Mouse (Mus musculus) thymus, postnatal 36 days (tissue): ENCODE results near the gene Coro7.
A peak's percentile ranks its signal among the peaks of the same experiment; 100 is the strongest.
"Not testable (repeated sequence)": the region's sequence is repeated elsewhere in the genome, so short reads cannot be mapped to it uniquely, and the experiment has no call there.

ENCODE experiments used
- DNase-seq, 2 experiments: peaks; one replicate each; pipeline ENCODE4 v3.0.0; 2022; ENCODE audit warnings: mixed read lengths in 2 of 2

The Coro7 gene

DNA sequence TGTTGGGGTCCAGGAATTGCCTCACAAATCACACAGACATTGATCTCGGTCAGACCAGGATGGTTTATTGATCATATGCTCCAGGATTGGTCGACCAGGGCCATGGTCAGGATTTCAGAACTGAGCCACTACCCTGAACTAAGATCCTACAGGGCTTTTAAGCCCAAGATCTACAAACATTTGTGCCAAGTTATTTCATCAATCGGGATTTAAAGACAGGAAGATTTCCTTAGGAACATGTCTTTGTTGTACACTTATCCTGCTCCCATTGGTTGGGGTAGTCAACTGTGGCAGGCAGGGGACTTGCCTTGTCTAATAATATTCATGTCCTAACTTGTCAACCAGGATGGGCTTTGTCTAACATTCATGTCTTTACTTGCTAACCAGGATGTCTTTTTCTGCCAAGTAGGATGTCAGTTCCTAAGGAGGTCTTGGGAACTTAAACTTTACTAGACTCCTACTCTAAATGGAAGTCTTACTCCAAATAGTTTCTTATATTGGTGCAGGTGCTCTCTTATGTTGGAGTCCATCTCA lies 1.4 kb upstream of the Coro7 start:
- not testable (repeated sequence) for DNase-seq

DNA sequence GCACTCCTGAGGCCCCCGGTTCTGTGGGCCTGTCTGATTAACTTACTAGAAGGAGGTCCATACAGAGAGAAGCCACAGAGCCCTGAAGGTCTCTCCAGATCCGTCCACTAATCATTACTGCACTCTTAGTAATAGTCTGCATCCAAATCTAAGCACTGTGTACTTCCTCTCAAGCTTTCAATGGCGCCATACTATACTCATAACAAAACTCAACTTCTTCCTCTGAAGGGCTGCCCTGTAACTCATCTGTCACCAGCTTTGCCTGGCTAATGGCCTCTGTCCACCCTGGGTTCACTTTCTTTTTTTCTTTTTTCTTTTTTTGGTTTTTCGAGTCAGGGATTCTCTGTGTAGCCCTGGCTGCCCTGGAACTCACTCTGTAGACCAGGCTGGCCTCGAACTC lies 1.5 kb downstream of the Coro7 start:
- DNase-seq = no peak

DNA sequence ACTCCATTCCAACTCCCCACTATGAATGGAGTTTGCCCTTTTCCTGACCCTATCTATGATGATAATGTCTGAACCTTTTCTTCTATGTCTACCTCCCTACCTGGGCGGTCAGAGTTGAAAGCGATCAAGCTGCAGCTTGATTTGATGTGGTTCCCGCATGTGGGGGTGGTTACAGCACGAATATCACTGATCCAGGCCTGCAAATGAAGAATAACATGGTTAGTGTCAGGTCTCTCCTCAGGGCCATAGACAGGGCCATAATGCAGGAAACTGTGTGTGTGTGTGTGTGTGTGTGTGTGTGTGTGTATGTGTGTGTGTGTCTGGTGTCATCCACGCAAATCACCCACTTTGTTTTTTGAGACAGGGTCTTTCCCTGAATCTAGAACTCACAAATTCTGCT lies 2.7 kb downstream of the Coro7 start:
- no peak for DNase-seq

DNA sequence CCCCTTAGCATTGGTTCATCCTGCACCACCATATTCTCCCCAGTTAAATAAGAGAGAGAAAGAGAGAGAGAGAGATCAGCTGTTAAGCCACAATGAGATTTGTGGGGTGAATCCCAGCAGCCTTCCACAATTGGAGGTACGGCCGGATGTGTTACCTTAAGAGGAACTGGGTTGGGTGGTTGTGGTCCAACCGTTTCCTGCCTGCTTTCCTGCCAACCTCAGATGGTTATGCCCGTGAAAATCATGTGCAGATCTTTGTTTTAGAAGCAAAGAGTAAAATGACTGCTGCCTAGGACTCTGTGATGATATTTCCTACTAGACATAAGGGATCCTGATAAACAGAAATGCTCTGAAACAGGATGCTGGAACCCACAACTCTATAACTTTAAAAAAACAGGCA lies 5.5 kb downstream of the Coro7 start:
- DNase-seq = peak; percentile 69 to 78

DNA sequence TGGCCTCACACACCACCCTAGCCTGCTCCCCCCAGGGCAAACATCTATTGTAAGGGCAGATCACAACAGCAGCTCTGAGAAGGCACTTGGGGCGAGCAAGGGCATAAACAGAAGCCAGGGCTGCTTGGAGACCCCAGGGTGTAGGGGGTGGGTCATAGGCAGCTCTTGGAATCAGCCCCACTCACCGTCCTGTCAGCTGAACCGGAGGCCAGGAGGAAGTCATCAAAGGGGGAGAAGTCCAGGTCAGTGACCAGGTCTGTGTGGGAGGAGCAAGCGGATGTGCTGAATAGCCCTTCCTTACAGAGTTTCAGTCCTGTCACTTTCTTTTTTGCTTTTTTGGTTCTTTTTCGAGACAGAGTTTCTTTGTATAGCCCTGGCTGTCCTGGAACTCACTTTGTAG lies 9.3 kb downstream of the Coro7 start:
- DNase-seq = no peak

DNA sequence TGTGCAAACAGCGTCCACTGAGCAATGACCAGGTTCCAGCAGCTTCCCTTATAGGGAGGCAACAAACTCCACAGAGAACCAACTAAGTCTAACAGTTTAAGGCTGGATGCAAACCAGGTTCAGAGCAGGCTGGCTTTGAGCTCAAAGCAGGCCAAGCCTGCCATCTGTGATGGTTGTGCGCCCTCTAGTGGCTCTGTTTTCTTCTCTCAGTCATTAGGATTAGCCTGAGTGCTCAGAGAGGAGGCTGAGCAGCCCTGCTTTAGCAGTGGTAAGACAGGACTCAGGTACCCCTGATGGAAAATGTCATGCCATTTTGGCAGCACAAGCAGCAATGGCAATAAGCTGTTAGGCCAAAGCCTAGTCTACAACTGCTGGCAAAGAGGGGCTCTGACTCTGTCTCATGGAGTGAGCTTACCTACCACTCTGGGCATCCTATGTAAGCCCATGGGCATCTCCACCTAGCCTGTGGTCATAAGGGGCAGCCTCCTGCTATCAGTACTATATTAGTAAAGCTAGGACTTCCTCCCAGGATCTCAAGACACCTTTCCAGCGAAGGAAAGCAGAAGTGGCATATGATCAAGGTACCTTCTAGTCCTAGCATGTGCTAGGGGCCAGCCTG lies 12.3 kb downstream of the Coro7 start:
- peak; percentile 73 to 79 for DNase-seq

DNA sequence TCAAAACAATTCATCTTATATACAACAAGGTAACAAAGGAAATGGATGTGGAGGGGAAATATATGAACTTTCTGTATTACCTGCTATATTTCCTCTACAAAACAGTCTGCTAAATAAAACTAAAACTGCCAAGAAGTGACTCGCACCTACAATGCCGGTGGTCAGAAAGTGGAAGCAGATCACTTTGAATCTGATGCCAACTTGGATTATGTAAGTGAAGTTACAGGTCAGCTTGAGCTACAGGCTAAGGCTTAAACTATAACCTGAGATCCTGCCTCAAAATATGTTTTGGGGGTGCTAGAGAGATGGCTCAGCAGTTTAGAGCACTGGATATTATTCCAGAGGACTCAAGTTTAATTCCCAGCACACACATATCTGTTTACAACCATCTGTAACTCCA lies 13.9 kb downstream of the Coro7 start:
- no peak for DNase-seq

DNA sequence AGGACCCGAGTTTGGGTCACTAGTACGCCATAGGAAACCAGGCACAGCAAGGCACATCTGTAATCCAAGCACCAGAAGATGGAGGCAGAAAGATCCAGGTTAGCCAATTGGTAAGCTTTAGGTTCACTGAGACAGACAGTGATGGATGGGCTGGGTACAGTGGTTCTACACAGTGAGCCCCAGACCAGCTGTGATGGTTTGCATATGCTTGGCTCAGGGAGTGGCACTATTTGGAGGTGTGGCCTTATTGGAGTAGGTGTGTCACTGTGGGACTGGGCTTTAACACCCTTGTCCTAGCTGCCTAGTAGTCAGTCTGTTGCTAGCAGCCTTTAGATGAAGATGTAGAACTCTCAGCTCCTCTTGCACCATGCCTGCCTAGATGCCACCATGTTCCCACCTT lies 15.8 kb downstream of the Coro7 start:
- no peak for DNase-seq

DNA sequence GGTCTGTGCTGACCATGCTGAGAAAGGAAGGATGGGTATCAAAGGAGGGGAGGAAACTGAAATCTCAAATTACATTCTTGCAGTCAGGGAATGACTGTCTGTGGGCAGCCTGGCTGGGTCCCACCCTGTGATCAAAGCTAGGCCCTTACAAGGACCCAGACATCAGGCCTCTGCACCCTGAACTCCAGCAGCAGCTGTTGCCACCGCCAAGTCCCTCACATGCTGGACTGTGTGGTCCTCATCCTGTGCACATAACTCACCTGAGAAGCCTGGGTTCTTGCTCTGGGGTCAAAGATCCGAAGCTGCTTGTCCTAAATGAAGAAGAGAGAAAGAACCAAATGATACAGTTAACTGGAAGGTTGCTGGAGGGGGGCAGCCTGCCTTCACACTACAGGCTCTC lies 18.0 kb downstream of the Coro7 start:
- DNase-seq = no peak

DNA sequence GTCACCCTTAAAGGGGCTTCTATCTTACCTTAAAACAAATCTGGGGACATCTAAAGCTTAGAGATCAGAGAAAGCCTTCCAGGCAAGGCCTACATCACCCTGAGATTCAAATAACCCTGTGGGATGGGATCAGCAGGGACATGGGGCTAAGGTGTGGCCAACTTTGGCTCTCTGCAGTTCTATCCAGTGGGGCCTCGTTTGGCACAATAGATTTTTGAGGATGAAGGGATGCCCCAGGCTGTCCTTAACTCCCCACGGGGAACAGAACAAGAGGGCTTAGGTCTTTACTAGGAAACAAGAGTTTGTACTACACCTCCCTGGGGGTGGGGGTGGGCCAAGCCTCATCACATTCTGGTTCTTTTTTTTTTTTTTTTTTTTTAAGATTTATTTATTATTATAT lies 20.3 kb downstream of the Coro7 start:
- no peak for DNase-seq

DNA sequence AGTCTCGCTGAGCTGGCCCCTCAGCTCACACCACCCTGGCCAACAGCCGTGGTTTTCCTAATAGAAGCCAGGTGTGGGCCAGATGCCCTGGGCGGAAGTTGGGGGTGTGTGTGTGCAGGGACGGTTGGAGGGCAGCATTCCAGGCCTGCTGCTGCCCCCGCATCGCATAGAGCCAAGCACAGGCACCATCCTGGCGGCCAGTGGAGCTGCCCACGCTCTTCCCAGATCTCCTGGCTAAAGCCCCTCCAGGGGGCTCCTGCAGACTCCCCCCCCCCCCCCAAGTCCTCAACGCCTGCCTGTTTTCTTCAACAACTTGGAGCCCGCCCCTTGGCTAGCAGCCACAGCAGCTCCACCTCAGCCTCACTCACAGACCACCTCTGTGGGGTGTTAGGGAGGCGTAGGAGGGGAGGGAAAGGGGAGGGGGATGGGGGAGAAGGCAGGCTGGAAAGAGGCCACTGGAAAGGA lies 20.8 kb downstream of the Coro7 start:
- DNase-seq = no peak

DNA sequence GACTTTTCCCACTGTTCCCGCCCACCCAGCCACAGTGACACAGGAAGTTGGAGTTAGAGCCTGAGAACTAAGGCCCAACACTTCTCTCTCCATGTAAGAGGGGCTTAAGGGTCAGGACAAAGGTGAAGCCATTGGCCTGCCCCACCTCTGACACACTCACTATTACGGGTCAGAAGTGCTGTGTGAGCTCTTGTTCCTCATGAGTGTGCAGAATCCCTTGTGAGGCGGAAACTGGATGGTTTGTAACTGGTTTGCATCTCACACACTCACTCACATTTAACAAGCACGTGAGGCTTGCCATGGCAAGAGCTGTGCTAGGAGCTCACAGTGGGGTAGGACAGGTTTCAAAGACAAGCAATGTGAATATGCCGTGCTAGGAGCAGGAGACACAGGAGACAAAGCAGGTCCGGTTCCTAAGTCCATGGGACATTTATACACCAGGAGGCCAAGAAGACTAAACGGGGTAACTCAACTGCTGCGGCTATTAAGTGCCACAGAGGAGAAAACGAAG lies 23.0 kb downstream of the Coro7 start:
- DNase-seq = no peak

DNA sequence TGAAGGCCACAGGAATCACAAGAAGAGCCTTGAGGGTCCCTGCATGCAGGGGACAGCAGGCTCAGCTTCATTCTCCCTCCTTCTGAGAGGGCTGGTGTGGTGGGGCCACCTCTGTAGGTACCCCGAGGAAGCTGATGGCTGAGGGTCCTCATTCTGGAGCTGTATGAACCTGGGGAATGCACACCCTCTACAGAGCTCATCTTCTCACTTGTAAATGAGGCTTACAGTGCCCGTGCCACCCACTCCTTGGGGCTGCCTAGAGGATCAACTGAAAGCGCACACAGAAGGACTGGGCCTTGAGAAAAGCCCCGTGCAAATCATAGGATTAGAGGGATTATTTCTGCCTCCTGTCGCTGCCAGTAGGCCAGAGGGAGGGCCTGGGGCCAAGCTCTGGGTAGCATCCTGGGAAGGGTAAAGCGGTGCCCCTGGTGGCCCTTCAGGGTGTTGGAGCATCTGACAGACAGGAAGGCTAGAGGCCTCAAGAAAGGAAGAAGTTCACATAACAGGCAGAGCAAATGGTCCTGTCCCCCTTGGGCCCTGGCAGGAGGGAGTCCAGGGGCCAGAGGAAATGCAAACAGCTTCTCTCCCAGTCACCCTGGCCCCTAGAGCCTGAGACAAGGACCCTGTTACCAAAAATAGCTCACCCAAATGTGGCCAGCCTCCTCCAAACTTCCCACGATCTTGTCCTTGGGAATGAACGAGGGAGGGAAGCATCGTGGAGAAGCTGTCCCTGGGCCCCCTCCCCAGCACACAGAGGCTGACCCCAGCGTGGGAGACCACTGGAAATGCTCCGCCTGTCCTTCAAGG lies 23.6 kb downstream of the Coro7 start:
- no peak for DNase-seq

DNA sequence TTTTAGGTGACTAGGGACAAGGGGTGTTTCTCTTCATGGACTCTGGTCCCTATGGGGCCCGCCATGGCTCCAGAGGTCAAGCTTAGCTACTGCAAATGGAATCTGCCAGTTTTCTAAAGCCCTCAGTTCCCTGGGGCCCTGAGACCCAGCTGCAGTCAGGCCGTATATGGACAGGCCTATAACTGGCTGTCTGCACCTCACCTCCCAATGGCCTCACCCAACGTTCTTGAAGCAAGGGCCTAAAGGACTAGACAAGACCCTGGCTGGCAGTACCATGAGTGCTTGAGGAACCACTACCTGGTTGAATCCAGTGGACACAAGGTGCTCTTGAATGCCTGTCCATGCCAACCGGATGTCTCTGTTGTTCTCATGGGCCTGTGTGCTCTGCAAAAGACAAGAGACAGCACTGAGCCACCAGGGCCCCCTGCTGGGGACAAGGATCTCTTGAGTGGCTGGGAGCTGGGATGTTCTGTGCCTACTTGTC lies 24.3 kb downstream of the Coro7 start:
- no peak for DNase-seq

DNA sequence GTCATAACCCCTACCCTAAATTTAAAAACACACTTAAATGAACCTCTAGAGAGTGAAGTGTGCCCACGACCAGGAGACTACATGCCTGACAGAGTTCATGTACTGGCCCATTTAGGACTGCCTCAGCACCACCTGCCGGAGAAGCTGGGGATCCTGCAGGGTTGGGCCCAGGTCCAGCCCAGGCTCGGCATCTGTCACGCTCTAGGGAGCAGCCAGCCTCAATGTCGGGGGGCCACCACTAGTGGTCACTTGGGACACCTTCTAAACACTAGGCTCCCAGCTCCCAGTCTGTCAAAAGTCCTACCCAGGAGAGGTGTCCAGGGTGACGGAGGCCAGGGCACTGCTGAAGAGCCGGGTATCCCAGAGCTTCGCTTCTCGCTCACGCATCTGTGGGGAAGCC lies 24.9 kb downstream of the Coro7 start:
- no peak for DNase-seq

DNA sequence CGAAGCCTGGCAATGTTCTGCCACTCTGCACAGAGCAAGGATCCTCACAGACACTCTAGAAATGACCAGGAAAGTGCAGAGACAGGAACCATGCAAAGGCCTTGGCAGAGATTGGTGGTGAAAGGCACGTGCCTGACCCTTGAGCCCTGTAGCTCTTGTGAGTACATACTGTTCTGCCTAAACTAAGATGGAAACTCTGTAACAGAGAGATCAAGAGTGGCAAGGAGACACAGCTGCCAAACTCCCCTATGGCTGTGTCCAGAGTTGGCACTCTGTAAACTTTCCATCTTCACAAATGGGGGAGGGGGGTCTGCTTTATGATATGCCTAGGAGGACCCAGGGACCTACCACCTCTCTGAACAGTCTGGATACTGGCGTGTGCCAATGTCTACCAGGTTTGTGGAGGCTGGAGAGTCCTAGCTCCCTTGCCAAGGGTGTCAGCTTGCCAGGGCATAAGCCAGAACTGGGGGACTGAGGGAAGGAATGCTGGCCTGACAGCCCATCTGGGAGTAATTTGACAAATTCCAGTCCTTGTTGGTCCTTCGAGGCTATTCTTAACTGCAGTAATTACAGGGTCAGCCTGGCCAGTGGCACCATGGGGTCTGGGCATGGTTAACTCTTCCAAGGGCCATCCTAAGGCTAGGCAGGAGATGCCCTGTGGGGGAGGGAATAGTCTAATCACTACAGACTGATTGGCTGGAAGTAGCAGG lies 26.7 kb downstream of the Coro7 start:
- no peak for DNase-seq

DNA sequence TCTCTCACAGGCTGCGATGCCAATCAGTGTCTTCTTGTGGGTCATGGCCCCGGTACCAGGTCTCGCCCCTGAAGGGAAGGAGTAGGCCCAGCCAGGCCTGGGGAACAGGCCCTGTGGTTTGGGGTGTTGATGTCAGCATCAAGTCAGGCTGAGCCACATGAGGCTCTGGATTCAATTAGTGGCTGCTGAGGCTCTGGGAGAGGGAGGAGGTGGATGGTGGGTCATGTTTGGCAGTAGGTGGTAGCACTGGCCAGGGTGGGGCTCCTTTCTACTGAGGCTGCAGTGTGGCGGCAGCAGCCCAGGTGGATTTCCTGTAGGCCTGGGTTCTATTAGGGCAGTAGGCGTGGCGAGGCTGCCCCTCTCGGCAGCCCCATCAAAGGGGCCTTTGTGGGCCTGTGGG lies 28.0 kb downstream of the Coro7 start:
- no peak for DNase-seq

DNA sequence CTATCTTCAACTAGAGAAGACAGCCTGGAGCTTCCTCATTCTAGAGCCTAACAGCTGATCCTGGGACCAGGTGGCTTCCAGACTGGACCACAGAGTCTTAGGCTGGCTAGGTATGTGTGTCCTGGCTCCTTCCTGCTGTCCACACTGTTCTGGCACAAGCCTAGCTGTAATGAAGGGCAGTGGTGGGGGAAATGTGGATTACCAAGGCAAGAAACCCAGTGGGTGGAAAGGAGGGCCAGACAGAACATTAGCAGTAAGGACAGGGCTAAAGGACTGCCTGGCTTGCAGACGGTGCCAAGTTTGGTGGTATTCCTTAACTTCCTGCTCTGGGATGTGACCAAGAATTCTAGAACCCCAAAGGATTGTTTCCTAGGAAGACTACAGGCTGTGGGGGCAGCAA lies 28.5 kb downstream of the Coro7 start:
- DNase-seq = no peak

DNA sequence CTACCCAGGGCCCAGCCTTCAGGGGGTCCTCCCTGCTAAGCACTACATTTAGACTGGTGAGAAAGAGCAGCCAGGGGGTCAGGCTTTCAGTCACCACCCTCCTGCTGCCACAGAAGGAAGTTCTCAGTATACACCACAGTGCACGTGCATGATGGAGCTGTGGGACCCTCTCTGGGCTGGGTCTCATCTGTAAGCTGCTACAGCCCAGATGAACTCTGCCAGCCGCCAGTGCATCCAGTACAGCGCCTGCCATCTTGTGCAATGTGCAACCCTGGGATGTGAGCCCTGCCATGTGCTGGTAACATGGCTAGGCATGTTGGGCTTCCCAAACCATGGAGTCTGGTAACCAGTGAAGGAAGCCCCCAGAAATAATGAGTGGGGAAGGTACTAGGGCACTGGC lies 29.4 kb downstream of the Coro7 start:
- no peak for DNase-seq

DNA sequence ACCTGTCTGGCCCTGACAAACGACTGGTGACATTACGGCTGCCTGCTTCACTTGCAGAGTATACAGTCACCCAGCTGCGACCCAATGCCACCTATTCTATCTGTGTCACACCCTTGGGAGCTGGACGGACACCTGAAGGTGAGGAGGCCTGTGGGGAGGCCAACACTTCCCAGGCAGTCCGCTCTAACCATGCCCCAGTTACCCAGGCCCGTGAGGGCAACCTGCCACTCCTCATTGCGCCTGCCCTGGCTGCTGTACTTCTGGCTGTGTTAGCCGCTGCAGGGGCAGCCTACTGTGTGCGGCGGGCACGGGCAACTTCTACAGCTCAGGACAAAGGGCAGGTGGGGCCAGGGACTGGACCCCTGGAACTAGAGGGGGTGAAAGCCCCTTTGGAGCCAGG lies 29.9 kb downstream of the Coro7 start:
- DNase-seq = no peak

DNA sequence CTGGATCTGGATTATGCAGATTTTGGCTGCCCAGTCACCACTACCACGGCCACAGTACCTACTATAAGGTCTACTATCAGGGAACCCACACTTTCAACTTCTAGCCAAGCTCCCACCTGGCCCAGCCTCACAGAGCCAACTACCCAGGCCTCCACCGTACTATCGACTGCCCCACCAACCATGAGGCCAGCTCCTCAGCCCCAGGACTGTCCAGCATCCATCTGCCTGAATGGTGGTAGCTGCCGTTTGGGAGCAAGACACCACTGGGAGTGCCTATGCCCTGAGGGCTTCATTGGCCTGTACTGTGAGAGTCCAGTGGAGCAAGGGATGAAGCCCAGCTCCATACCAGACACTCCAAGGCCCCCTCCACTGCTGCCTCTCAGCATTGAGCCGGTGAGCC lies 30.4 kb downstream of the Coro7 start:
- DNase-seq = no peak

DNA sequence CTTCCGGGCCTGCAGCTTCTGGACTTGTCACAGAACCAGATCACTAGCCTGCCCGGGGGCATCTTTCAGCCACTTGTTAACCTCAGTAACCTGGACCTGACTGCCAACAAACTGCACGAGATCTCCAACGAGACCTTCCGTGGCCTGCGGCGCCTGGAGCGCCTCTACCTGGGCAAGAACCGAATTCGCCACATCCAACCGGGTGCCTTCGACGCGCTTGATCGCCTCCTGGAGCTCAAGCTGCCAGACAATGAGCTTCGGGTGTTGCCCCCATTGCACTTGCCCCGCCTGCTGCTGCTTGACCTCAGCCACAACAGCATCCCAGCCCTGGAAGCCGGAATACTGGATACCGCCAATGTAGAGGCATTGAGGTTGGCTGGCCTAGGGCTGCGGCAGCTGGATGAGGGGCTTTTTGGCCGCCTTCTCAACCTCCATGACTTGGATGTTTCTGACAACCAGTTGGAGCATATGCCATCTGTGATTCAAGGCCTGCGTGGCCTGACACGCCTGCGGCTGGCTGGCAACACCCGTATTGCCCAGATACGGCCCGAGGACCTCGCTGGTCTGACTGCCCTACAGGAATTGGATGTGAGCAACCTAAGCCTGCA lies 31.1 kb downstream of the Coro7 start:
- no peak for DNase-seq

DNA sequence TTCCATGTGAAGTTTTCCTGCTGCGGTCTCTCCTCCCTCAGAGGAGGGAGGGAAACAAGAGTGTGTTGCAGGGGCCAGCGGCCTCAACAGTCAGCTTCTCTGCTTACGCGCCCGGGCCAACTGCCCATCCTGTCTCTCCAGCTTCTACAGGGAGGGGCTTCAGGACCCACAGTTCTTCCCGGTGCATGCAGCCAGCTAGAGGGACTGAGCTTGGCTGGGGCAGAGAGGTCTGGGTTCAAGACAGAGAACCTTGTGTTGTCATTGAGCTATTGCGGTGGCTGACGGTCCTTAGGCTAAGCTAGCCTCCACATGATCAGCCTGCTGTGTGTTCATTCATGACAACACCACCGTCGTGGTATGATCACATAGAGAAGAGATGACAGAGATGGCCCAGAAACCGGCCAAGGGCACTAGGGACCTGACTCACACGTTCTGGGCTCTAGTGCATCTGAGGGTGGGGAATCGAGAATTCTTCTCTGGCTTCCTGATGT lies 31.9 kb downstream of the Coro7 start:
- DNase-seq = no peak
